10 mouse cellular contexts compared by ENCODE assay signal in the genomic region with DNA sequence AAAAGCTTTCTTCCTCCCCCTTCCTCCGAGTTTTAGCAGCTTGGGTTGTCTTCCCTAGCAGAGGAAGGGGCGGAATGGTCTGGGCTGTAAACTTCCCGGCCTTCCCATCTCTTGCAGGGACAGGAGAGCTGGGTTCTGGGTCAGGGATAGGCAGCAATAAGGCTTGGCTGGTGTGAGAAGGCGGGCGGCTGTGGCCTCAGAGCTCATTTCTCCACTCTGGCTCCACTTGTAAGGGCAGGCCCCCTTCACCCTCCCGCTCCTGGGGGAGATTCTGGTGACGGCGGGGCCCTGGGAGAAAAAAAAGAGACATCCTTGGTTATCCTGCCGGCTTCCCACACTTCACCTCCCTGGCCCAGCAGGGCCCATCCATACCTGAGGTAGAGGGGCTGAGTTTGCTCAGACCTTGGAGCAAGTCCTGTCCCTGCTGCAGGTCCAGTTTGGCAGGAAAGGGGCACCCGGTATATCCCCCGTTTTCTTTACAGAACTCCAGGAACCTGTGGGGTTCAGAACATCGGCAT. TPM values are rescaled to one million over a fixed set of nuclear protein-coding genes. Genes with fewer than 3 reads are reported as not detected.
DNase-seq lines count a peak whose midpoint lies in the region; ATAC-seq and TF ChIP-seq lines count a peak whose summit lies in the region.
"Had no signal": no experiment of that assay in that cellular context is flagged by ENCODE, and none has a peak within 500 bp of the region (broad histone marks: within the 10 kb centered on the region; RNA-seq: fewer than 3 reads in every experiment).

No protein-coding gene starts in this region.

- no peaks in the 10 kb centered on the region for H3K27me3 ChIP-seq in forebrain, embryonic 15.5 days
- H3K27me3 ChIP-seq in forebrain, postnatal 0 days (ENCODE audit: insufficient read depth, low read length), result no peaks in the 10 kb centered on the region
- no peaks in the 10 kb centered on the region for H3K27me3 ChIP-seq in liver, embryonic 11.5 days (replicated peaks; ENCODE audit: control insufficient read depth, insufficient read depth, low read length)
- H3K27me3 ChIP-seq in heart, embryonic 15.5 days, result no peaks in the 10 kb centered on the region

- no peaks in the 10 kb centered on the region for H3K9me3 ChIP-seq in forebrain, embryonic 15.5 days
- no peaks in the 10 kb centered on the region for H3K9me3 ChIP-seq in forebrain, postnatal 0 days (ENCODE audit: low read length)
- H3K9me3 ChIP-seq in liver, embryonic 11.5 days (ENCODE audit: control insufficient read depth, low read length), result no peaks in the 10 kb centered on the region
- H3K9me3 ChIP-seq in heart, embryonic 15.5 days (replicated peaks), result no peaks in the 10 kb centered on the region

- no peak for TF ChIP-seq CTCF in forebrain, postnatal 0 days (IDR thresholded peaks at IDR 0.05; ENCODE audit: low read depth)

- ATAC-seq in forebrain, embryonic 15.5 days (replicated peaks), result no peak
- ATAC-seq in forebrain, postnatal 0 days, result no peak
- ATAC-seq in liver, embryonic 11.5 days (replicated peaks; ENCODE audit: low FRiP score), result no peak
- ATAC-seq in heart, embryonic 15.5 days (replicated peaks; ENCODE audit: insufficient number of reproducible peaks, insufficient read depth, low FRiP score, low read depth), result no peak

- H3K36me3 ChIP-seq in forebrain, embryonic 15.5 days, result peaks cover 5% of the 10 kb centered on the region; the same call in 1 of the 2 replicates
- H3K36me3 ChIP-seq in forebrain, postnatal 0 days (ENCODE audit: insufficient read depth), result peaks cover 13% of the 10 kb centered on the region
- H3K36me3 ChIP-seq in liver, embryonic 11.5 days (ENCODE audit: control insufficient read depth, insufficient read depth, low read length), result peaks cover 17% of the 10 kb centered on the region
- peaks cover 45% of the 10 kb centered on the region for H3K36me3 ChIP-seq in heart, embryonic 15.5 days
- H3K36me3 ChIP-seq in macrophage (ENCODE audit: inconsistent target), result peaks cover 46% of the 10 kb centered on the region

- peak overlapping the region; percentile 12; the same call in 1 of the 2 replicates for H3K27ac ChIP-seq in forebrain, embryonic 15.5 days (replicated peaks)
- no peak overlapping the region for H3K27ac ChIP-seq in forebrain, postnatal 0 days (ENCODE audit: low read depth, low read length)
- peak overlapping the region; percentile 44; the same call in 1 of the 2 replicates for H3K27ac ChIP-seq in liver, embryonic 11.5 days (ENCODE audit: low read depth, low read length)
- peak overlapping the region; percentile 90 for H3K27ac ChIP-seq in heart, embryonic 15.5 days
- peak overlapping the region; percentile 19; the same call in 1 of the 2 replicates for H3K27ac ChIP-seq in macrophage
- H3K27ac ChIP-seq: liver, embryonic 14.5 days had no signal

- H3K79me2 ChIP-seq in macrophage (ENCODE audit: inconsistent target), result no peaks in the 10 kb centered on the region

- 74% methylated on average over 12 of the region's 12 CpGs for WGBS in forebrain, embryonic 15.5 days
- WGBS in forebrain, postnatal 0 days, result 71% methylated on average over 12 of the region's 12 CpGs
- WGBS in liver, embryonic 11.5 days, result 57% methylated on average over 12 of the region's 12 CpGs
- 48% methylated on average over 12 of the region's 12 CpGs for WGBS in heart, embryonic 15.5 days
- 85% methylated on average over 9 of the region's 12 CpGs for WGBS in macrophage (ENCODE audit: missing documents)

- no peak overlapping the region for H3K4me2 ChIP-seq in forebrain, embryonic 15.5 days (replicated peaks)
- H3K4me2 ChIP-seq in forebrain, postnatal 0 days (ENCODE audit: low read depth), result no peak overlapping the region
- H3K4me2 ChIP-seq in liver, embryonic 11.5 days, result no peak overlapping the region; the same call in 1 of the 2 replicates
- H3K4me2 ChIP-seq in heart, embryonic 15.5 days, result no peak overlapping the region

- H3K4me1 ChIP-seq in forebrain, embryonic 15.5 days, result peaks cover 26% of the 10 kb centered on the region
- H3K4me1 ChIP-seq in forebrain, postnatal 0 days (ENCODE audit: insufficient read depth), result no peaks in the 10 kb centered on the region
- peaks cover 38% of the 10 kb centered on the region for H3K4me1 ChIP-seq in liver, embryonic 11.5 days (replicated peaks; ENCODE audit: control insufficient read depth, insufficient read depth, low read length)
- peaks cover 65% of the 10 kb centered on the region for H3K4me1 ChIP-seq in heart, embryonic 15.5 days (replicated peaks)

- no peak for DNase-seq in forebrain, postnatal 0 days
- no peak for DNase-seq in liver, embryonic 11.5 days (ENCODE audit: low spot score)
- no peak for DNase-seq in liver
- DNase-seq in right cerebral cortex, postnatal 25 days, result no peak
- DNase-seq in adrenal gland, postnatal 25 days, result no peak

- no peak overlapping the region for H3K4me3 ChIP-seq in forebrain, embryonic 15.5 days
- no peak overlapping the region for H3K4me3 ChIP-seq in forebrain, postnatal 0 days (ENCODE audit: low read depth, low read length)
- no peak overlapping the region for H3K4me3 ChIP-seq in liver, embryonic 11.5 days (ENCODE audit: low read depth, low read length)
- H3K4me3 ChIP-seq in heart, embryonic 15.5 days, result no peak overlapping the region
- H3K4me3 ChIP-seq in macrophage (ENCODE audit: inconsistent target), result no peak overlapping the region

- no peak overlapping the region for H3K9ac ChIP-seq in forebrain, embryonic 15.5 days (replicated peaks)
- H3K9ac ChIP-seq in forebrain, postnatal 0 days, result no peak overlapping the region
- H3K9ac ChIP-seq in liver, embryonic 11.5 days (ENCODE audit: low read depth, low read length), result no peak overlapping the region
- H3K9ac ChIP-seq in heart, embryonic 15.5 days, result peak overlapping the region; percentile 15; the same call in 1 of the 2 replicates
- H3K9ac ChIP-seq: liver, embryonic 14.5 days had no signal

RNA-seq across cellular contexts. Expression of gene Rhoc, which starts 6.8 kb away (rescaled TPM):
- polyA plus RNA-seq in forebrain, embryonic 15.5 days (2015; fragmentation: Nextera tagmentation; extraction: Ambion mirVana), result 43.3 and 44.6 TPM in 2 replicates
- 38.0 and 42.7 TPM in 2 replicates for total RNA-seq in forebrain, postnatal 0 days (2014; rRNA removed)
- polyA plus RNA-seq in forebrain, postnatal 0 days (2015; fragmentation: Nextera tagmentation; extraction: Ambion mirVana), result 42.5 and 45.1 TPM in 2 replicates
- polyA plus RNA-seq in liver, embryonic 11.5 days (2014; fragmentation: Nextera tagmentation; extraction: Ambion mirVana), result 57.3 and 64.9 TPM in 2 replicates
- polyA plus RNA-seq in heart, embryonic 15.5 days (2015; fragmentation: Nextera tagmentation; extraction: Ambion mirVana), result 170 and 177 TPM in 2 replicates
- 10 to 100 TPM in 16 of 26 experiments, 1 to 10 TPM in 10; 1.5 to 65.1 (median 14.0) TPM for total RNA-seq in macrophage (2018; cell fraction: chromatin; rRNA removed)
- 100 to 1,000 TPM in 3 of 26 experiments, 10 to 100 TPM in 23; 30.2 to 124 (median 59.7) TPM for total RNA-seq in macrophage (2018; cell fraction: cytosol; rRNA removed)
- 10 to 100 TPM in 25 of 26 experiments, 1 to 10 TPM in 1; 9.5 to 73.8 (median 23.2) TPM for total RNA-seq in macrophage (2018; cell fraction: nucleus; rRNA removed)
- 52.1 to 126 TPM (median 83.9 TPM) in 3 replicates for polyA plus RNA-seq in macrophage (2018)
- 88.7 and 108 TPM in 2 replicates for total RNA-seq in adrenal gland, postnatal 25 days (2021)

RNA-seq across cellular contexts. Expression of gene Fam19a3, which starts 13.4 kb away (rescaled TPM):
- polyA plus RNA-seq in forebrain, embryonic 15.5 days (2015; fragmentation: Nextera tagmentation; extraction: Ambion mirVana), result 0.06 and 0.11 TPM in 2 replicates
- total RNA-seq in forebrain, postnatal 0 days (2014; rRNA removed), result 0.08 and 0.10 TPM in 2 replicates
- 0.05 and 0.18 TPM in 2 replicates for polyA plus RNA-seq in forebrain, postnatal 0 days (2015; fragmentation: Nextera tagmentation; extraction: Ambion mirVana)
- not detected in 2 replicates for polyA plus RNA-seq in liver, embryonic 11.5 days (2014; fragmentation: Nextera tagmentation; extraction: Ambion mirVana)
- polyA plus RNA-seq in heart, embryonic 15.5 days (2015; fragmentation: Nextera tagmentation; extraction: Ambion mirVana), result 0.78 and 0.95 TPM in 2 replicates
- under 1 TPM in 4 of 26 experiments, not detected in 22; 0.13 to 0.37 (median 0.19) TPM for total RNA-seq in macrophage (2018; cell fraction: chromatin; rRNA removed)
- total RNA-seq in macrophage (2018; cell fraction: cytosol; rRNA removed), result under 1 TPM in 11 of 26 experiments, not detected in 15; under 0.01 to 0.30 (median 0.04) TPM
- under 1 TPM in 3 of 26 experiments, not detected in 23; 0.11 to 0.25 (median 0.24) TPM for total RNA-seq in macrophage (2018; cell fraction: nucleus; rRNA removed)
- polyA plus RNA-seq in macrophage (2018), result not detected in 3 replicates
- 0.76 and 1.6 TPM in 2 replicates for total RNA-seq in adrenal gland, postnatal 25 days (2021)
- total RNA-seq: neutrophil, adult 5-6 weeks had no signal

RNA-seq across cellular contexts. Expression of gene Ppm1j, which starts 14.2 kb away (rescaled TPM):
- 1.9 and 2.7 TPM in 2 replicates for polyA plus RNA-seq in forebrain, embryonic 15.5 days (2015; fragmentation: Nextera tagmentation; extraction: Ambion mirVana)
- 2.5 and 2.6 TPM in 2 replicates for total RNA-seq in forebrain, postnatal 0 days (2014; rRNA removed)
- 2.0 TPM in 2 replicates for polyA plus RNA-seq in forebrain, postnatal 0 days (2015; fragmentation: Nextera tagmentation; extraction: Ambion mirVana)
- 1.8 and 1.9 TPM in 2 replicates for polyA plus RNA-seq in liver, embryonic 11.5 days (2014; fragmentation: Nextera tagmentation; extraction: Ambion mirVana)
- polyA plus RNA-seq in heart, embryonic 15.5 days (2015; fragmentation: Nextera tagmentation; extraction: Ambion mirVana), result 33.6 and 33.9 TPM in 2 replicates
- total RNA-seq in macrophage (2018; cell fraction: chromatin; rRNA removed), result 1 to 10 TPM in 1 of 26 experiments, under 1 TPM in 3, not detected in 22; 0.36 to 1.6 (median 0.49) TPM
- total RNA-seq in macrophage (2018; cell fraction: cytosol; rRNA removed), result under 1 TPM in 13 of 26 experiments, not detected in 13; 0.08 to 0.41 (median 0.10) TPM
- total RNA-seq in macrophage (2018; cell fraction: nucleus; rRNA removed), result 1 to 10 TPM in 2 of 26 experiments, under 1 TPM in 1, not detected in 23; 0.54 to 1.2 (median 1.1) TPM
- 0.10 to 0.56 TPM (median 0.13 TPM) in 3 replicates for polyA plus RNA-seq in macrophage (2018)
- 3.6 and 5.9 TPM in 2 replicates for total RNA-seq in adrenal gland, postnatal 25 days (2021)
- total RNA-seq: neutrophil, adult 5-6 weeks had no signal

RNA-seq across cellular contexts. Expression of gene Mov10, which starts 23.4 kb away (rescaled TPM):
- polyA plus RNA-seq in forebrain, embryonic 15.5 days (2015; fragmentation: Nextera tagmentation; extraction: Ambion mirVana), result 7.5 and 7.6 TPM in 2 replicates
- total RNA-seq in forebrain, postnatal 0 days (2014; rRNA removed), result 3.9 and 7.7 TPM in 2 replicates
- polyA plus RNA-seq in forebrain, postnatal 0 days (2015; fragmentation: Nextera tagmentation; extraction: Ambion mirVana), result 3.9 and 4.6 TPM in 2 replicates
- polyA plus RNA-seq in liver, embryonic 11.5 days (2014; fragmentation: Nextera tagmentation; extraction: Ambion mirVana), result 36.0 and 37.7 TPM in 2 replicates
- 24.4 and 34.9 TPM in 2 replicates for polyA plus RNA-seq in heart, embryonic 15.5 days (2015; fragmentation: Nextera tagmentation; extraction: Ambion mirVana)
- total RNA-seq in macrophage (2018; cell fraction: chromatin; rRNA removed), result 100 to 1,000 TPM in 9 of 26 experiments, 10 to 100 TPM in 17; 16.7 to 237 (median 59.2) TPM
- total RNA-seq in macrophage (2018; cell fraction: cytosol; rRNA removed), result 100 to 1,000 TPM in 12 of 26 experiments, 10 to 100 TPM in 14; 23.8 to 177 (median 62.2) TPM
- total RNA-seq in macrophage (2018; cell fraction: nucleus; rRNA removed), result 100 to 1,000 TPM in 12 of 26 experiments, 10 to 100 TPM in 14; 23.7 to 199 (median 83.9) TPM
- polyA plus RNA-seq in macrophage (2018), result 24.0 to 42.1 TPM (median 27.2 TPM) in 3 replicates
- 27.2 and 33.0 TPM in 2 replicates for total RNA-seq in adrenal gland, postnatal 25 days (2021)
